Mouse (Mus musculus): ENCODE results near the gene Cst11. TPM values are rescaled to one million over a fixed set of nuclear protein-coding genes. Genes with fewer than 3 reads are reported as not detected.

Cst11 gene
- polyA plus RNA-seq, 1 experiment from 2014 or later: not detected

GRCm38 (mm10) chr2:148743001-148743400, 28.3 kb downstream of the Cst11 start:
- Histone ChIP-seq H3K36me3 (replicated peaks) (no peaks in the 10 kb centered on the region), H3K4me1 (no peaks in the 10 kb centered on the region), H3K4me3 (no peak overlapping the region), H3K4me2 (no peak overlapping the region), H3K27me3 (replicated peaks) (no peaks in the 10 kb centered on the region), H3K9ac (no peak overlapping the region), H3K27ac (no peak overlapping the region), H3K9me3 (no peaks in the 10 kb centered on the region)
- no peak for ATAC-seq (replicated peaks)
- 68% methylated on average over 3 of the region's 3 CpGs for WGBS

- H3K9ac ChIP-seq: peak within 1 kb of the TSS; percentile 73
- H3K27ac ChIP-seq: peak within 1 kb of the TSS; percentile 84
- H3K9me3 ChIP-seq: no peaks in the 10 kb centered on the region
- whole genome bisulfite sequencing: 4% methylated on average over 18 of the region's 18 CpGs
- H3K4me1 ChIP-seq: peaks cover 25% of the 10 kb centered on the region
- peak; percentile 100 for ATAC-seq (replicated peaks)
- H3K27me3 ChIP-seq (replicated peaks): no peaks in the 10 kb centered on the region
- peak within 1 kb of the TSS; percentile 80 for H3K4me3 ChIP-seq
- H3K36me3 ChIP-seq (replicated peaks): no peaks in the 10 kb centered on the region
- H3K4me2 ChIP-seq: peak within 1 kb of the TSS; percentile 85
Observed at GRCm38 (mm10) chr2:148732327-148733000, 38.8 kb downstream of the Cst11 start, which contains the start of gene Napb. Gene Napb (minus strand): TSS chr2:148732467.

- H3K36me3 ChIP-seq (replicated peaks): no peaks in the 10 kb centered on the region
- H3K4me2 ChIP-seq: peak overlapping the region; percentile 85
- peaks cover 25% of the 10 kb centered on the region for H3K4me1 ChIP-seq
- H3K4me3 ChIP-seq: peak overlapping the region; percentile 80
- peak overlapping the region; percentile 84 for H3K27ac ChIP-seq
- peak; percentile 88 for ATAC-seq (replicated peaks)
- WGBS: under 1% methylated on average over 35 of the region's 35 CpGs
- H3K9me3 ChIP-seq: no peaks in the 10 kb centered on the region
- H3K9ac ChIP-seq: peak overlapping the region; percentile 73
- no peaks in the 10 kb centered on the region for H3K27me3 ChIP-seq (replicated peaks)
Observed at GRCm38 (mm10) chr2:148731614-148732326, 39.5 kb downstream of the Cst11 start.

- Histone ChIP-seq H3K4me1 (no peaks in the 10 kb centered on the region), H3K4me2 (no peak overlapping the region), H3K9me3 (no peaks in the 10 kb centered on the region), H3K27me3 (replicated peaks) (no peaks in the 10 kb centered on the region), H3K9ac (no peak overlapping the region), H3K27ac (no peak overlapping the region), H3K4me3 (no peak overlapping the region), H3K36me3 (replicated peaks) (no peaks in the 10 kb centered on the region)
- ATAC-seq (replicated peaks): no peak
- 83% methylated on average over 2 of the region's 2 CpGs for whole genome bisulfite sequencing
Observed at GRCm38 (mm10) chr2:148719271-148719995, 51.9 kb downstream of the Cst11 start.

Other genes with a start within 250 kb of the Cst11 start
- gene Nxt1, start 98.9 kb downstream of the Cst11 start, polyA plus RNA-seq (2015; fragmentation: Nextera tagmentation; extraction: Ambion mirVana): 37.4 and 39.5 TPM in 2 replicates
- gene Gzf1, start 90.5 kb downstream of the Cst11 start, polyA plus RNA-seq (2015; fragmentation: Nextera tagmentation; extraction: Ambion mirVana): 14.8 and 15.3 TPM in 2 replicates
- gene Napb, start 39.0 kb downstream of the Cst11 start, polyA plus RNA-seq (2015; fragmentation: Nextera tagmentation; extraction: Ambion mirVana): 83.2 and 85.2 TPM in 2 replicates
- not detected in 2 replicates for gene Cstl1, start 21.1 kb downstream of the Cst11 start, polyA plus RNA-seq (2015; fragmentation: Nextera tagmentation; extraction: Ambion mirVana)
- not detected in 2 replicates for gene 8030411F24Rik, start 10.5 kb upstream of the Cst11 start, polyA plus RNA-seq (2015; fragmentation: Nextera tagmentation; extraction: Ambion mirVana)
- not detected in 2 replicates for gene Cst12, start 17.9 kb upstream of the Cst11 start, polyA plus RNA-seq (2015; fragmentation: Nextera tagmentation; extraction: Ambion mirVana)
- not detected in 2 replicates for gene Cst8, start 27.3 kb upstream of the Cst11 start, polyA plus RNA-seq (2015; fragmentation: Nextera tagmentation; extraction: Ambion mirVana)
- not detected in 2 replicates for gene Cst13, start 48.6 kb upstream of the Cst11 start, polyA plus RNA-seq (2015; fragmentation: Nextera tagmentation; extraction: Ambion mirVana)
- gene Cst9, start 63.6 kb upstream of the Cst11 start, polyA plus RNA-seq (2015; fragmentation: Nextera tagmentation; extraction: Ambion mirVana): not detected in 2 replicates
- gene 9230104L09Rik, start 93.5 kb upstream of the Cst11 start, polyA plus RNA-seq (2015; fragmentation: Nextera tagmentation; extraction: Ambion mirVana): not detected in 2 replicates
- gene Cst3, start 104.2 kb upstream of the Cst11 start, polyA plus RNA-seq (2015; fragmentation: Nextera tagmentation; extraction: Ambion mirVana): 514 and 563 TPM in 2 replicates
- not detected in 2 replicates for gene Gm1330, start 231.8 kb upstream of the Cst11 start, polyA plus RNA-seq (2015; fragmentation: Nextera tagmentation; extraction: Ambion mirVana)
- gene Gm10750, start 245.7 kb upstream of the Cst11 start, polyA plus RNA-seq (2015; fragmentation: Nextera tagmentation; extraction: Ambion mirVana): not detected in 2 replicates

All from midbrain, embryonic 15.5 days (tissue).